Mouse (Mus musculus) large intestine, adult 2 months (tissue): ENCODE measurements around the gene Supt5. TPM values are rescaled to one million over a fixed set of nuclear protein-coding genes. Genes with fewer than 3 reads are reported as not detected.
"Not testable (repeated sequence)": the region's sequence is repeated elsewhere in the genome, so short reads cannot be mapped to it uniquely, and the experiment has no call there.

ENCODE experiments used
- DNase-seq: peaks from one replicate; pipeline ENCODE4 v3.0.0-alpha.2; 2012; ENCODE audit warnings: low read depth, low spot score
- WGBS: fragments of 180-500 bp; shearing (Covaris S2); methylation state at CpG from one replicate; pipeline ENCODE4 v1.1.7; 2018; 5-methylcytosine and 5-hydroxymethylcytosine counted together
- polyA plus RNA-seq: library from polyadenylated mRNA; depleted of rRNA; stranded (reverse); fragments of >200 nt; gene quantifications from 2 replicates; pipeline ENCODE4 v1.2.3, GENCODE M21; 2012; rRNA removed

Gene Supt5
- polyA plus RNA-seq = 67.7 and 84.2 TPM in 2 replicates

DNA sequence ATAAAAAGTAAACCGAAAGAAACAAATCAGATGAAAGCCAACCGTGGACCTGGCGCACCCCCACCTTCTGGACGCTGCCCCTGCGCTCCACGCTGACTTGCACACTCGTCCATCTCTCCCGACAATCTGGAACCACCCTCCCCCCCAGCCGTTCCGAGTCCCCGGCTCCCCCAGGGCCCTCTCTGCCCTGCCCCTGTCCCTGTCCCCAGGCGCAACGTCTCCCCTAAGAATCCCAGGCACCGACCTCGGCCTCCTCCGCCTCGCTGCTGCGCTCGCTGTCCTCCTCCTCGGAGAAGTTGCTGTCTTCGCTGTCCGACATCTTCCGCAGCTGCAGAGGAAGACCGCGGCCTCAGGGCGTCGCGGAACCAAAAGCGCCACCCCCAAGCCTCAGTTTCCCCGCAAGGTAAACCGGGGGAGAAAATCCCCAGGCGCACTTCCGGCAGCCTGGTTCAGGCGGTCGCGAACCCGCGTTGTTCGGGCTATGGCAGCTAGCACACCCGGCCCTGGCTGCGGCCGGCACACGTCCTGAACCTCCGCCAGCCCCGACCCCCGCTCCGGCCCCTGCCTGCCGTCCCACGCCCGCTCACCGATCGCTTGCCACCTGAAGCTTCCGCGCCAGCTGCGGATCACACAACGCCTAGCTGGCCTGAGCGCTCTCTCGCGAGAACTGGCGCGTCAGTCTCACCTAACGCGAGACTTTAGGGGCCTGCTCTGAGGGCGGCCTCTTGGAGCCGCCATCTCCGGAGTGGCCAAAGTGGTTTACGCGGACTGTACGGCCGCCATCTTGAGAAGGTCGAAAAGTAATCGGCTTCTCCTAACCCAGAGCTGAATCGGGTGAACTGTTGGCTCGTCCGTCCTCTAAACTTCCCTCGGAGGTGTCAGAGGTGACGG is at the start of gene Supt5:
TSS of gene Supt5 (minus strand) at position 639 of the 891 bp plus-strand sequence.
- under 1% methylated on average over 77 of the region's 77 CpGs for WGBS
- peak; percentile 99 for DNase-seq

- WGBS = 79% methylated on average over 7 of the region's 7 CpGs
- not testable (repeated sequence) for DNase-seq
Observed at GRCm38 (mm10) chr7:28387384-28387783, 48.8 kb upstream of the Supt5 start.

DNA sequence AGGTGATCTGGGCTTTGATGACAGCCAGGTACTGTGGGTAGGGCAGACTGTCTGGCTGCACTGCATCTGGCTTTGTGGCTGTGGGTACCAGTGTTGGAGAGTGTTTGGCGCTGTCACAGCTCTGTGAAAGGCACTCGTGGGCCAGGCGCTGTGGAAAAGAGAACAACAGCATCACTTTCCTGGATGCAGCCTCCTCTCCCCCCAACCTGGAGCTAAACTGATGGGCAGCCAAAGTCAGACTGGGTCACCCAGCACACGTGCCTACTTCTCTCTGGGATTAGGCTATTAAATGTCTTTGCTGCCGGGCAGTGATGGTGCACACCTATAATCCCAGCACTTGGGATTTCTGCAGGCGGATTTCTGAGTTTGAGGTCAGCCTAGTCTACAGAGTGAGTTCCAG is 48.3 kb upstream of the Supt5 start:
- 73% methylated on average over 6 of the region's 6 CpGs for WGBS
- not testable (repeated sequence) for DNase-seq

- no peak for DNase-seq
- 2% methylated on average over 4 of the region's 4 CpGs for WGBS
Observed at GRCm38 (mm10) chr7:28386462-28386861, 47.9 kb upstream of the Supt5 start.

DNA sequence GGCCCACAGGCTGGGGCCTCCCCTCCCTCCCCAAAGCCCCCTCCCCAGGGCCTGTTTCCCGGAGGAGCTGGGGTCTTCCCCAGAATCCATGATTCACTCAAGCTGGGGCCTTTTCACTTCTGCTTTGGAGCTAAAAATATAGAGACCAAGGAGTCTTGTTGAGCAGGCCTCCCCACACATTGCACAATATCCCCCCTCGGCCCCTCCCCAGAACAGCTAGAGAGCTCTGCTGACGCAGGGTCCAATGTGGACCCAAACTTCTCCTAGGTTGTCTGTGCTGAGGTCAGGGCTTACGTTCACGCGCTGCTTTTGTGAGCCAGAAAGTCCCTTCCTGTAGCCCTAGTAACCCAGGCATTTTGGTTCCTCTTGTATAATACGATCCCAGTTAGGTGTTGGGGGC is 47.5 kb upstream of the Supt5 start:
- no peak for DNase-seq
- 68% methylated on average over 7 of the region's 7 CpGs for WGBS

GRCm38 (mm10) chr7:28385196-28385595 is 46.6 kb upstream of the Supt5 start:
- whole genome bisulfite sequencing = 88% methylated on average over 9 of the region's 9 CpGs
- DNase-seq = no peak

GRCm38 (mm10) chr7:28384162-28384561 is 45.6 kb upstream of the Supt5 start:
- 70% methylated on average over 6 of the region's 6 CpGs for WGBS

DNA sequence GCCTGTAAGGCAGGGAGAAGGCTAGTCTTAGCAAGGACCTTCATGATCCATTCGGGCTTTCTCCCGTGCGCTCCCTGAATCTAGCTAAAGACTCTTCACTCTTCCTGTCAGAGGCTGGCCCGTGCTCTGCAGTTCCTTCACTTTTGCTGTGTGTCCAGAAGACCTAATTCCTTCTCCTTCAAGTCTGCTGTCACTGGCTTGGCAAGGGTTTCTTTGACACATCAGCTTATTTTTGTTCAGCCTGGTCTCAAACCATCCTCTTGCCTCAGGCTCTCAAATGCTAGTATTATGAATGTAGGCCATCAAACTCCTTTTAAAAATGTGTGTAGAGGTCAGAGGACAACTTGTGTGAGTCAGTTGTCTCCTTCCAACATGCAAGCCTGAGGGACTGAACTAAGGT is 45.1 kb upstream of the Supt5 start:
- WGBS = 63% methylated on average over 4 of the region's 4 CpGs
- DNase-seq = no peak

More at GRCm38 (mm10) chr7:28384162-28384561, 45.6 kb upstream of the Supt5 start:
- DNase-seq = no peak

DNA sequence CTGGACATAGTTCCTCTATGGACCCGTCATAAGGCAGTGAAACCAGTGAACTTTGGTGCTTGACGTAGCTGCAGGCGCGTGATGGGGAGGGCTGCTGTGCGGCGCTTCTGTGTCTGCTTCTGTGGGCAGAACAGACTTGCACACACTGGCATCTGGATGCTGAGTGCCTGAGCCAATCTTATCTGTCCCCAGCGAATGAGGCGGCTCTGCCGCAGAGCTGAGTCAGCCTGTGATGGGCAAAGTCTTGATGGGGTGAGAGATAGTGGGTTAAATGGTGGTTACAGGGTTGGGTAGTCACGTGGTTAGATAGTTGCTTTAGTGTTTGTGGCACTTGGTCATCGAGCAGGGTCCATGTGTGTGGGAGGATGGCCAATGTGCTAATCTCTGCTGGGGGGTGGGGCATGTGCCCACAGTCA is 44.4 kb upstream of the Supt5 start:
- WGBS = 9% methylated on average over 11 of the region's 11 CpGs
- no peak for DNase-seq

DNA sequence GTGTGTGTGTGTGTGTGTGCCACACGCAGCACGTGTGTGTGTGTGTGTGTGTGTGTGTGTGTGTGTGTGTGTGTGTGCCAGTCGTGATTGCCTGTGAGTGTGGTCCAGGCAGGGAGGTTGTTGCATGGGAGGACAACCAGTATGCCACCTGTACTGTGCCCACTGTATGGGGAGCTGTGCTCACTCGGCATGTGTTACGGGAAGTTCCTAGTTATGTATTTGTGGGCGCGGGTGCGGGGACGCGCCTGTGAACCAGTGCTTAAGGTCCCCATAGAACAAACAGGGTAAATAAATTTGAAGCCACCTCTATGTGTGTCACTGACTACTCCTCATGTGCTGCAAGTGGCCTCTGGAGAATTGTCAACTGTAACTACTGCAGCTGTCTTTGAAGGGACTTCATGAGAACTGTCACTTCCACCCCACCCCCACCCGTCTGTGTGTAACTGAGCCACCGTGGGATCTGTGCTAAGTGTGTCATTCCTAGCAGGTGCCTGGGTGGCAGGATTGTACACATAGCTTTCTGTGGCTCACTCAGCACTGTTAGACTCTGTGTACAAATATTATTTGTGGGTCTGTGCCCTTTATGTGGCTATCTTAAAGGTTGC is 43.9 kb upstream of the Supt5 start:
- WGBS = 4% methylated on average over 11 of the region's 12 CpGs

GRCm38 (mm10) chr7:28381938-28382337 is 43.4 kb upstream of the Supt5 start:
- no peak for DNase-seq
- 0% methylated on average over 20 of the region's 20 CpGs for WGBS

More for the DNA sequence above, 43.9 kb upstream of the Supt5 start:
- DNase-seq = no peak

- WGBS = 2% methylated on average over 30 of the region's 30 CpGs
- no peak for DNase-seq
Observed at GRCm38 (mm10) chr7:28381017-28381790, 42.7 kb upstream of the Supt5 start.

DNA sequence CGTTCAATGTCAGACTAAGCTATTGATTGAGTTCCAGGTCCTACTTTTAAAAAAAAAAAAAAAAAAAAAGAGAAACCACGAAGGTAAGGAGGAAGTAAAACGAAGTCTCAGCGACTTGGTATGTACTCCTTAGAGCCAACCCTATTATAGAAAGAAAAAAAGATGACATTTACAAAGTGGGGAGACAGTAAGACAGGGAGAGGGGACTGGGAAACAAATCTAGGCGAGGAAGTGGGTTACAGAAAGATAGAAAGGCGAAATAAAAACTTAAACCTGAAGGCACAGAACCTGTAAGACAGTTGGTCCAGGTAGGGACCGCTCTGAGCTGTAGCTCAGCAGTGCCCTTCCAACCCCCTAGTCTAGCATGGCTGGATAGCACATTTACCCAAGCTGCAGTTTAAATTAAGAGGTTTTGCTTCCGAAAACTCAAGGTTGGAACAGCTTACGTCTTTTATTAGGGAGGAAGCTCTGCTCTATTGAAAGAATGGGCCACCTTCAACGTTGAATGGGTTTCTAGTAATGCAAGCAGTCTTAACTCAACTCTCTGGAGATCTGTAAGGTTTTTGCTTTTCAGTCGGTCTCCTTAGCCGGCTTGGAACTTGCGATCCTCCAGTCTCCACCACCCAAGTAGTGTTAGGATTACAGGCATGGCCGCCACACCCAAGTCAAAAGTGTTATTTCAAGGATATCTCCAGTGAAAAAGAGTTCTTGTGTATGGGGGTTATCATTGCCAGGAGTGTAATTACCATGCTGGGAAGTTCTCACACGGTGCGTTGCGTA is 41.9 kb upstream of the Supt5 start, which contains the start of gene Zfp36:
TSS of gene Zfp36 (minus strand) at position 17 of the 780 bp plus-strand sequence.
- no peak for DNase-seq
- WGBS = 25% methylated on average over 17 of the region's 17 CpGs

- under 1% methylated on average over 53 of the region's 53 CpGs for WGBS
- no peak for DNase-seq
Observed at GRCm38 (mm10) chr7:28378769-28379651, 40.5 kb upstream of the Supt5 start.

GRCm38 (mm10) chr7:28378066-28378690 is 39.6 kb upstream of the Supt5 start:
- no peak for DNase-seq
- WGBS = under 1% methylated on average over 32 of the region's 32 CpGs

- 6% methylated on average over 18 of the region's 18 CpGs for WGBS
- no peak for DNase-seq
Observed at GRCm38 (mm10) chr7:28377190-28378065, 38.9 kb upstream of the Supt5 start.
